Mouse (Mus musculus) spleen, adult 2 months (tissue): ENCODE data around the gene Aqp11.

Experiments
- CTCF ChIP-seq: fragments of 200-500 bp; IDR thresholded peaks from 2 replicates; pipeline ENCODE4 v1.5.1; 2011; ENCODE audit warnings: mild to moderate bottlenecking, inconsistent platforms; ENCODE audit not compliant: insufficient read depth, insufficient read length, insufficient replicate concordance; ENCODE audit errors: extremely low read depth
- POLR2A ChIP-seq: fragments of 200-500 bp; IDR thresholded peaks from 2 replicates; pipeline ENCODE4 v1.6.1; 2011; ENCODE audit warnings: low read depth, low read length, inconsistent platforms

GRCm38 (mm10) chr7:97747176-97747707 lies 9.2 kb upstream of the Aqp11 start:
- TF ChIP-seq POLR2A (no peak), CTCF (no peak)
